In the genomic region with DNA sequence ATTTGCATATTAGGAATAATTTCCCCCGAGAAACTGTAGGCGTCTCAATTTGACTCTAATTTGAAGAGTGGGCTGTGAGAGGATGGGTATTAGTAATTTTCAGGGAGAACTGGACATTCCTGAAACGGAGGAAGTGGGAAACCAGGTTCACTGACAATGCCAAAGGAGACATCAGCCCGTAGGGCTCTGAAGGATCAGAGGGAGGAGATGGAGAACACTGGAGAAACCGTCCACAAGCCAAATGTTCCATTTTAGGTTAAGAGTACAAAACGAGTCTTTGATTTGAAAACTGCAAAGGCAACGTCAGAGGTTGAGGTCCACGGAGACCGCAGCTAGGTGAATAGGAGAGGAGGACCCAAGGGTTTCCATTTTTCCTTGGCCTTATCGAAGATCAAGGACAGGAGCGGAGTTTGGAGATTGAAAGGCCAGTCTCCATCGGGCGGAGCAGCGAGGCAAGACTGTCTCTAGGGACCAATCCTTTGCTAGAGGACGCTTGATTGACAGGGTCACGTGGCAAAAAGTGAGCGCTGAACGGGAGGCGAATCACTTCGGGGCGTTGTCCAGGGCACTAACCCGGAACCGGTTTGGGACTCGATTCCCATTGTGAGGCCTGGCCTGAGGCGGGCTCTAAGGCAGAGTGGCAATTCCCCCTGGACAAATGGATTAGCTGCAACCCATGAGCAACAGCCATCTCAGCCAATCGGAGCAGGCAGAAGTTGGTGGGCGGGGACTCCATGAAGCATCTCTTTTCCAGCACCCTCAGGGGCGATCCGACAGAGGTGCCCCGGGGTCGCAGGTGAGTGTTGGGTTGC, we compare ENCODE assay signal across 1 mouse cellular context.
TF ChIP-seq lines count a peak whose summit lies in the region.

A gene (plus strand): TSS at position 735 of the 812 bp plus-strand sequence.

TF ChIP-seq in MEL, 35 proteins besides CTCF, POLR2A, EP300 and RAD21 (continued from another document):
- TF ChIP-seq JUND (IDR thresholded peaks at IDR 0.05; ENCODE audit: low read depth, low read length) = 0 out of 2 replicates have a peak, but pooled peaks have one; percentile 27
- TF ChIP-seq POLR2AphosphoS2 (IDR thresholded peaks at IDR 0.05; ENCODE audit: low read length) = peak; percentile 85; the same call in 1 of the 2 replicates
- no peak for TF ChIP-seq POLR2AphosphoS5 (IDR thresholded peaks at IDR 0.05; ENCODE audit: borderline replicate concordance, low read depth, low read length)
- TF ChIP-seq MAZ (IDR thresholded peaks at IDR 0.05; ENCODE audit: low read depth, low read length) = 0 out of 2 replicates have a peak, but pooled peaks have one; percentile 18
- peak; percentile 100 for TF ChIP-seq USF1 (IDR thresholded peaks at IDR 0.05; ENCODE audit: low read depth, low read length)
- TF ChIP-seq E2F4 (IDR thresholded peaks at IDR 0.05; ENCODE audit: borderline replicate concordance, low read depth, low read length) = no peak
- TF ChIP-seq CHD2 (IDR thresholded peaks at IDR 0.05; ENCODE audit: low read length) = peak; percentile 90
- peak; percentile 94 for TF ChIP-seq NELFE (IDR thresholded peaks at IDR 0.05; ENCODE audit: low read depth, low read length)
- peak; percentile 73 for TF ChIP-seq GATA1 (IDR thresholded peaks at IDR 0.05; ENCODE audit: low read depth, low read length)
- no peak for TF ChIP-seq BHLHE40 (IDR thresholded peaks at IDR 0.05; ENCODE audit: borderline replicate concordance, low read depth, low read length)
- no peak; the same call in none of the 2 replicates for TF ChIP-seq MYC (IDR thresholded peaks at IDR 0.05; ENCODE audit: low read depth, low read length)
- TF ChIP-seq MYB (IDR thresholded peaks at IDR 0.05; ENCODE audit: low read depth, low read length) = no peak
- TF ChIP-seq MAX (IDR thresholded peaks at IDR 0.05; ENCODE audit: low read length) = peak; percentile 99
- TF ChIP-seq ZNF384 (IDR thresholded peaks at IDR 0.05; ENCODE audit: low read depth, low read length) = no peak
- TF ChIP-seq KAT2A (conservative IDR thresholded peaks at IDR 0.05; ENCODE audit: low read depth, low read length) = peak; percentile 82
